Comparison of ENCODE assay signal across 21 mouse cellular contexts in the genomic region with DNA sequence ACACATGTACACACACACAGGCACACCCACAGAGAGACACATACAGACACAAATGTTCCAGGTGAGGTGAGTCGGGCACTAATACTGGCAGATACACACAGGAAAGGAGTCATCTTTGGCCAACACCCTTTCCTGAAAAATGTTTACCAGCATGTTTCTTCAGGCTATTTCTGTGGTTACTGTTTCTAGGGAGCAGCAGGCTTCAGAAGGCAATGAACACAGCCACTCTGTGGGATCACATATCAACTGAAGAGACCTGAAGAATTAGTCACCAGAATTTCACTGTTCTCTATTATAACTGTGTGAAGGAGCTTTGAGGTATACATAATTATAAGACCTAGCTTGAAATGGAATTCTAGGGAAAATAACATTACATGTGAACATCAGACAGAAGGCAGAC.
"Had no signal": no experiment of that assay in that cellular context is flagged by ENCODE, and none has a peak within 500 bp of the region (broad histone marks: within the 10 kb centered on the region; RNA-seq: fewer than 3 reads in every experiment).

No protein-coding gene starts in this region.

- H3K4me3 ChIP-seq: liver, embryonic 12.5 days; lung, embryonic 15.5 days; midbrain, embryonic 13.5 days; midbrain, embryonic 15.5 days; myocyte; neural tube, embryonic 13.5 days; neural tube, embryonic 15.5 days had no signal

- H3K27ac ChIP-seq: liver, embryonic 12.5 days; liver, embryonic 14.5 days; lung, embryonic 15.5 days; midbrain, embryonic 13.5 days; midbrain, embryonic 15.5 days; neural tube, embryonic 13.5 days; neural tube, embryonic 15.5 days had no signal

- H3K9me3 ChIP-seq: liver, embryonic 12.5 days; lung, embryonic 15.5 days; midbrain, embryonic 13.5 days; midbrain, embryonic 15.5 days; neural tube, embryonic 13.5 days; neural tube, embryonic 15.5 days had no signal

- H3K27me3 ChIP-seq: liver, embryonic 12.5 days; lung, embryonic 15.5 days; midbrain, embryonic 13.5 days; midbrain, embryonic 15.5 days; neural tube, embryonic 13.5 days; neural tube, embryonic 15.5 days had no signal

- H3K4me1 ChIP-seq: liver, embryonic 12.5 days; lung, embryonic 15.5 days; midbrain, embryonic 13.5 days; midbrain, embryonic 15.5 days; neural tube, embryonic 13.5 days; neural tube, embryonic 15.5 days had no signal

- H3K9ac ChIP-seq: liver, embryonic 12.5 days; liver, embryonic 14.5 days; lung, embryonic 15.5 days; midbrain, embryonic 13.5 days; midbrain, embryonic 15.5 days; neural tube, embryonic 13.5 days; neural tube, embryonic 15.5 days had no signal

- H3K36me3 ChIP-seq: liver, embryonic 12.5 days; lung, embryonic 15.5 days; midbrain, embryonic 13.5 days; midbrain, embryonic 15.5 days; neural tube, embryonic 13.5 days; neural tube, embryonic 15.5 days had no signal

- ATAC-seq: liver, embryonic 12.5 days; lung, postnatal 0 days; midbrain, embryonic 13.5 days; midbrain, embryonic 15.5 days had no signal

- H3K4me2 ChIP-seq: liver, embryonic 12.5 days; lung, embryonic 15.5 days; midbrain, embryonic 11.5 days; midbrain, embryonic 13.5 days; midbrain, embryonic 15.5 days; neural tube, embryonic 13.5 days; neural tube, embryonic 15.5 days had no signal

- DNase-seq: lung, adult 18-20 months; lung, postnatal 14 days; lung, postnatal 4 days; retina, postnatal 1 day; right cerebral cortex, adult 18-20 months; right cerebral cortex, postnatal 25 days; right cerebral cortex, postnatal 4 days; spleen, adult 18-20 months; thymus, adult 18-20 months; thymus, postnatal 14 days; thymus, postnatal 4 days had no signal
